Mouse (Mus musculus): ENCODE measurements around the gene Olfr601. TPM values are rescaled to one million over a fixed set of nuclear protein-coding genes. Genes with fewer than 3 reads are reported as not detected.

Gene Olfr601
- not detected for polyA plus RNA-seq (2017; shearing (Covaris generic))

DNA sequence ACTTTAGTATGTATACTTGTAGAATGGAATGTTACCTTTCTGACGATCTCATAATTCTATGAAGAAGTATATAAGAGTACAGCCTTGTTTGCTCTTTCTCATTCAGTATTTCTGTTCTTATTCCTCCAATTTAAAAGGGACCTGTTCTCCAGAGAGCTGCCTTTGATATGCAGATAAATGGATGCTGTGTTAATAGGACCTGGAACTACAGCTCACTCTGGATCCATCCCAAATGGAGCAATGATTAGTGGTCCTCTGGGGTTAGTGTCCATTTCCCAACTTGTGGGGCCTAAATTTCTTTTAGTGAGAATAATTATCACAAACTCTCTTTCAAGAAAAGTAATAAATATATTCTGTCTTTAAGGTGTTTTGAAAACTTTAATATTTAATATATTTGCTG is at the start of gene Olfr601:
Gene Olfr601, minus strand, starts transcription at position 101 of the 400 bp plus-strand sequence.

GRCm38 (mm10) chr7:103386077-103386476 is 23.6 kb upstream of the Olfr601 start, which contains the start of gene Olfr603:
Gene Olfr603, minus strand, starts transcription at chr7:103386177.

GRCm38 (mm10) chr7:103349569-103349968 is 12.9 kb downstream of the Olfr601 start, which contains the start of gene Olfr600:
Gene Olfr600, minus strand, starts transcription at chr7:103349669.

DNA sequence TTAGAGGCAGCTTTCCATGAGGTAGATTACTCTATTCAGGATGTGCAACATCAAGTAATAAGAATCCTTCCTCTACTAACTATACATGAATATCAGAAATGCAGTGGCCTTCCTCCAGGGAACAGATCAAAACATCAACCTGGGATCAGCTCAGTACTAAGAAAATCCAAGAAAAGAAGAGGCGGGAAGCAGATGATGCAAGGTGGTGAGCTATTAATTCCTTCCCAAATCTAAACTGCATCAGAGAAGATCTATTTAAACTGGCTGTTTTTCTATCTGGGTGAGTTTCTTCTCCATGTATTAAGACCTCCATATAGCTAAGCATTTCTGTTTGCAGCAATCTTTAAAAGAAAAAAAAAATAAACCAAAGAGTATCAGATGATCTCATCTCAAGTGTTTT is 26.8 kb downstream of the Olfr601 start, which contains the start of gene Olfr599:
Gene Olfr599, plus strand, starts transcription at position 301 of the 400 bp plus-strand sequence.

DNA sequence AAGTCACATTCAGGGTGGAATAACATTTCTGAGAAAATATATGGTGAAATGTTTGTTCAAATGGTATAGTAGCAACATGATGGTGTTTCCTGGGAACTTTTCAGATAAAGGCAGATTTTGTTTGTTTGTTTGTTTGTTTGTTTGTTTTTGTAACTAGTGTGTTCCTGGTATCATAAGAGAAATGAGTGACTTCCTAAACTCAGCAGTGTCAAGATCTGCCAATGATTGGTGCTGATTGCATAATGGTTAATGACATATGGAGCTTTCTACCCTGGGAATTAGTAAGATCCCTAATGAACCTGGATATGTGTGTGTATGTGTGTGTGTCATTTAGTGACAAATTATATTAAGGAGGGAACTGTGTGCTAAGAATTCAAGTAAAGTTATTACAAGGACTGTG is 39.2 kb downstream of the Olfr601 start, which contains the start of gene Olfr598:
Gene Olfr598, plus strand, starts transcription at position 301 of the 400 bp plus-strand sequence.

GRCm38 (mm10) chr7:103316015-103316414 is 46.4 kb downstream of the Olfr601 start, which contains the start of gene Olfr597:
Gene Olfr597, plus strand, starts transcription at chr7:103316315.

Other genes starting within 250 kb of the Olfr601 start
- not detected for gene Olfr586, start 237.0 kb downstream of the Olfr601 start, polyA plus RNA-seq (2017; shearing (Covaris generic))
- gene Olfr588-ps1, start 221.8 kb downstream of the Olfr601 start, polyA plus RNA-seq (2017; shearing (Covaris generic)) = not detected
- not detected for gene Olfr589, start 206.3 kb downstream of the Olfr601 start, polyA plus RNA-seq (2017; shearing (Covaris generic))
- 0.11 TPM for gene Olfr591, start 184.3 kb downstream of the Olfr601 start, polyA plus RNA-seq (2017; shearing (Covaris generic))
- 0.06 TPM for gene Olfr592, start 177.9 kb downstream of the Olfr601 start, polyA plus RNA-seq (2017; shearing (Covaris generic))
- not detected for gene Olfr593, start 150.8 kb downstream of the Olfr601 start, polyA plus RNA-seq (2017; shearing (Covaris generic))
- gene Olfr594, start 145.7 kb downstream of the Olfr601 start, polyA plus RNA-seq (2017; shearing (Covaris generic)) = 0.12 TPM
- gene Usp17ld, start 110.2 kb downstream of the Olfr601 start, polyA plus RNA-seq (2017; shearing (Covaris generic)) = not detected
- gene Olfr596, start 57.0 kb downstream of the Olfr601 start, polyA plus RNA-seq (2017; shearing (Covaris generic)) = 0.27 TPM
- not detected for gene Olfr597, start 46.3 kb downstream of the Olfr601 start, polyA plus RNA-seq (2017; shearing (Covaris generic))
- gene Olfr598, start 39.1 kb downstream of the Olfr601 start, polyA plus RNA-seq (2017; shearing (Covaris generic)) = not detected
- gene Olfr599, start 26.7 kb downstream of the Olfr601 start, polyA plus RNA-seq (2017; shearing (Covaris generic)) = not detected
- gene Olfr600, start 13.0 kb downstream of the Olfr601 start, polyA plus RNA-seq (2017; shearing (Covaris generic)) = not detected
- gene Olfr603, start 23.5 kb upstream of the Olfr601 start, polyA plus RNA-seq (2017; shearing (Covaris generic)) = not detected
- gene Usp17lc, start 52.4 kb upstream of the Olfr601 start, polyA plus RNA-seq (2017; shearing (Covaris generic)) = not detected
- not detected for gene Olfr605, start 82.8 kb upstream of the Olfr601 start, polyA plus RNA-seq (2017; shearing (Covaris generic))
- gene Olfr606, start 86.4 kb upstream of the Olfr601 start, polyA plus RNA-seq (2017; shearing (Covaris generic)) = not detected
- gene Olfr607, start 101.5 kb upstream of the Olfr601 start, polyA plus RNA-seq (2017; shearing (Covaris generic)) = 0.09 TPM
- gene Olfr608, start 107.2 kb upstream of the Olfr601 start, polyA plus RNA-seq (2017; shearing (Covaris generic)) = not detected
- not detected for gene Olfr609, start 135.4 kb upstream of the Olfr601 start, polyA plus RNA-seq (2017; shearing (Covaris generic))
- not detected for gene Olfr610, start 149.5 kb upstream of the Olfr601 start, polyA plus RNA-seq (2017; shearing (Covaris generic))
- not detected for gene Olfr611, start 158.2 kb upstream of the Olfr601 start, polyA plus RNA-seq (2017; shearing (Covaris generic))
- not detected for gene Olfr612, start 180.1 kb upstream of the Olfr601 start, polyA plus RNA-seq (2017; shearing (Covaris generic))
- not detected for gene Olfr613, start 185.4 kb upstream of the Olfr601 start, polyA plus RNA-seq (2017; shearing (Covaris generic))
- gene Olfr615, start 193.4 kb upstream of the Olfr601 start, polyA plus RNA-seq (2017; shearing (Covaris generic)) = not detected
- not detected for gene Olfr616, start 206.5 kb upstream of the Olfr601 start, polyA plus RNA-seq (2017; shearing (Covaris generic))
- not detected for gene Olfr617, start 210.4 kb upstream of the Olfr601 start, polyA plus RNA-seq (2017; shearing (Covaris generic))
- gene Olfr618, start 227.4 kb upstream of the Olfr601 start, polyA plus RNA-seq (2017; shearing (Covaris generic)) = not detected
- not detected for gene Olfr619, start 237.9 kb upstream of the Olfr601 start, polyA plus RNA-seq (2017; shearing (Covaris generic))
- gene Olfr620, start 249.9 kb upstream of the Olfr601 start, polyA plus RNA-seq (2017; shearing (Covaris generic)) = not detected